Mouse (Mus musculus) liver, postnatal 0 days (tissue): ENCODE results near the gene Pard3. TPM values are rescaled to one million over a fixed set of nuclear protein-coding genes. Genes with fewer than 3 reads are reported as not detected.

Source experiments
- ATAC-seq: fragments of 200-750 bp; cut with Nextera tagmentation; 2 replicates; pipeline ENCODE4 v1.8.0; 2017; ENCODE audit warnings: mild to moderate bottlenecking, moderate library complexity
- DNase-seq: peaks from one replicate; pipeline ENCODE4 v3.0.0-alpha.2; 2016
- H3K27ac ChIP-seq: fragments of 300-500 bp; sonication (generic); 2 replicates; pipeline ENCODE4 v1.5.1; 2014; ENCODE audit warnings: antibody characterized with exemption, moderate library complexity, mild to moderate bottlenecking, low read depth
- H3K27me3 ChIP-seq: fragments of 300-500 bp; sonication (generic); 2 replicates; pipeline ENCODE4 v1.6.1; 2014; ENCODE audit warnings: low read length, control low read depth, mixed read lengths; ENCODE audit not compliant: insufficient read depth
- H3K36me3 ChIP-seq: fragments of 300-500 bp; sonication (generic); replicated peaks from 2 replicates; pipeline ENCODE4 v1.6.1; 2014; ENCODE audit warnings: mild to moderate bottlenecking, control low read depth, low read length, moderate library complexity, mixed read lengths; ENCODE audit not compliant: insufficient read depth
- H3K4me1 ChIP-seq: fragments of 300-500 bp; sonication (generic); 2 replicates; pipeline ENCODE4 v1.6.1; 2014; ENCODE audit warnings: antibody characterized with exemption, mild to moderate bottlenecking, control low read depth; ENCODE audit not compliant: insufficient read depth
- H3K4me2 ChIP-seq: fragments of 300-500 bp; sonication (generic); 2 replicates; pipeline ENCODE4 v1.6.1; 2014; ENCODE audit warnings: low read depth, mild to moderate bottlenecking, low read length, moderate library complexity, mixed read lengths
- H3K4me3 ChIP-seq: fragments of 300-500 bp; sonication (generic); 2 replicates; pipeline ENCODE4 v1.5.1; 2014; ENCODE audit warnings: low read depth, low read length
- H3K9ac ChIP-seq: fragments of 300-500 bp; sonication (generic); replicated peaks from 2 replicates; pipeline ENCODE4 v1.6.1; 2014; ENCODE audit warnings: mild to moderate bottlenecking, moderate library complexity
- H3K9me3 ChIP-seq: fragments of 300-500 bp; sonication (generic); 2 replicates; pipeline ENCODE4 v1.6.1; 2016; ENCODE audit warnings: mild to moderate bottlenecking, control low read depth, low read length, mixed read lengths
- CTCF ChIP-seq: sonication (generic); IDR thresholded peaks from 2 replicates; pipeline ENCODE4 v1.5.1; 2016; ENCODE audit warnings: antibody characterized with exemption, low read depth
- EP300 ChIP-seq: IDR thresholded peaks from 2 replicates; pipeline ENCODE4 v1.6.1; 2016; ENCODE audit warnings: antibody characterized with exemption, low read depth, mild to moderate bottlenecking
- WGBS: fragments of 180-500 bp; shearing (Covaris S2); extraction: QIAGEN DNeasy Blood & Tissue Kit; methylation state at CpG from one replicate; pipeline ENCODE4 v1.1.7; 2014; ENCODE audit not compliant: insufficient replicate concordance; 5-methylcytosine and 5-hydroxymethylcytosine counted together
- polyA plus RNA-seq: library from polyadenylated mRNA; unstranded; fragments of >200 nt; fragmentation: Nextera tagmentation; extraction: Ambion mirVana; gene quantifications from 2 replicates; pipeline ENCODE4 v1.2.1, GENCODE M21; 2015

Gene Pard3
- polyA plus RNA-seq, 1 experiment from 2014 or later = 10.2 TPM

- peaks cover 11% of the 10 kb centered on the region; the same call in 1 of the 2 replicates for H3K4me1 ChIP-seq
- no peaks in the 10 kb centered on the region for H3K9me3 ChIP-seq
- no peaks in the 10 kb centered on the region for H3K27me3 ChIP-seq
- ATAC-seq = no peak
- TF ChIP-seq CTCF (peak; percentile 60), EP300 (no peak)
- peak overlapping the region; percentile 67 for H3K4me2 ChIP-seq
- H3K9ac ChIP-seq = peak overlapping the region; percentile 56; the same call in 1 of the 2 replicates
- H3K27ac ChIP-seq = peak overlapping the region; percentile 91
- 70% methylated on average over 8 of the region's 8 CpGs for WGBS
- peak; percentile 48 for DNase-seq
- H3K36me3 ChIP-seq = no peaks in the 10 kb centered on the region
- peak overlapping the region; percentile 40 for H3K4me3 ChIP-seq
Observed at GRCm38 (mm10) chr8:127438625-127439391, 375.1 kb downstream of the Pard3 start.

GRCm38 (mm10) chr8:127439392-127440160, 375.9 kb downstream of the Pard3 start:
- peaks cover 11% of the 10 kb centered on the region; the same call in 1 of the 2 replicates for H3K4me1 ChIP-seq
- H3K27ac ChIP-seq = peak overlapping the region; percentile 91
- H3K27me3 ChIP-seq = no peaks in the 10 kb centered on the region
- ATAC-seq = no peak
- 55% methylated on average over 10 of the region's 10 CpGs for WGBS
- no peaks in the 10 kb centered on the region for H3K36me3 ChIP-seq
- peak overlapping the region; percentile 67 for H3K4me2 ChIP-seq
- peak overlapping the region; percentile 56 for H3K9ac ChIP-seq
- no peak for TF ChIP-seq EP300
- no peak for TF ChIP-seq CTCF
- peak overlapping the region; percentile 40 for H3K4me3 ChIP-seq
- DNase-seq = peak; percentile 23
- H3K9me3 ChIP-seq = no peaks in the 10 kb centered on the region

- ATAC-seq (peak; percentile 47), DNase-seq (peak; percentile 30)
- Histone ChIP-seq H3K9ac (peak overlapping the region; percentile 56), H3K36me3 (no peaks in the 10 kb centered on the region), H3K27ac (peak overlapping the region; percentile 91), H3K4me3 (peak overlapping the region; percentile 40), H3K27me3 (no peaks in the 10 kb centered on the region), H3K9me3 (no peaks in the 10 kb centered on the region), H3K4me2 (peak overlapping the region; percentile 67), H3K4me1 (peaks cover 11% of the 10 kb centered on the region; the same call in 1 of the 2 replicates)
- 0 out of 2 replicates have a peak, but pooled peaks have one; percentile 18 for TF ChIP-seq EP300
- no peak for TF ChIP-seq CTCF
- 58% methylated on average over 9 of the region's 9 CpGs for WGBS
Observed at GRCm38 (mm10) chr8:127440161-127440833, 376.6 kb downstream of the Pard3 start.

- ATAC-seq = peak; percentile 93
- Histone ChIP-seq H3K27ac (peak overlapping the region; percentile 91), H3K4me3 (peak overlapping the region; percentile 40), H3K27me3 (no peaks in the 10 kb centered on the region), H3K4me1 (peaks cover 11% of the 10 kb centered on the region; the same call in 1 of the 2 replicates), H3K4me2 (peak overlapping the region; percentile 67), H3K36me3 (no peaks in the 10 kb centered on the region), H3K9me3 (no peaks in the 10 kb centered on the region), H3K9ac (peak overlapping the region; percentile 56)
- WGBS = 35% methylated on average over 6 of the region's 6 CpGs
- TF ChIP-seq CTCF (no peak), EP300 (no peak)
- DNase-seq = peak; percentile 76
Observed at GRCm38 (mm10) chr8:127440834-127441485, 377.3 kb downstream of the Pard3 start.

GRCm38 (mm10) chr8:127447401-127447800, 383.7 kb downstream of the Pard3 start:
- H3K36me3 ChIP-seq = no peaks in the 10 kb centered on the region
- no peaks in the 10 kb centered on the region for H3K27me3 ChIP-seq
- no peak overlapping the region for H3K4me3 ChIP-seq
- peak; percentile 63 for ATAC-seq
- H3K9me3 ChIP-seq = no peaks in the 10 kb centered on the region
- no peak for DNase-seq
- H3K4me1 ChIP-seq = peaks cover 7% of the 10 kb centered on the region
- no peak for TF ChIP-seq EP300
- TF ChIP-seq CTCF = no peak
- no peak overlapping the region for H3K4me2 ChIP-seq
- H3K9ac ChIP-seq = no peak overlapping the region
- H3K27ac ChIP-seq = no peak overlapping the region; the same call in 1 of the 2 replicates
- 61% methylated on average over 1 of the region's 1 CpGs for WGBS
